Mouse (Mus musculus): ENCODE results near the gene Rnf141.
A peak's percentile ranks its signal among the peaks of the same experiment; 100 is the strongest.

Gene Rnf141

DNA sequence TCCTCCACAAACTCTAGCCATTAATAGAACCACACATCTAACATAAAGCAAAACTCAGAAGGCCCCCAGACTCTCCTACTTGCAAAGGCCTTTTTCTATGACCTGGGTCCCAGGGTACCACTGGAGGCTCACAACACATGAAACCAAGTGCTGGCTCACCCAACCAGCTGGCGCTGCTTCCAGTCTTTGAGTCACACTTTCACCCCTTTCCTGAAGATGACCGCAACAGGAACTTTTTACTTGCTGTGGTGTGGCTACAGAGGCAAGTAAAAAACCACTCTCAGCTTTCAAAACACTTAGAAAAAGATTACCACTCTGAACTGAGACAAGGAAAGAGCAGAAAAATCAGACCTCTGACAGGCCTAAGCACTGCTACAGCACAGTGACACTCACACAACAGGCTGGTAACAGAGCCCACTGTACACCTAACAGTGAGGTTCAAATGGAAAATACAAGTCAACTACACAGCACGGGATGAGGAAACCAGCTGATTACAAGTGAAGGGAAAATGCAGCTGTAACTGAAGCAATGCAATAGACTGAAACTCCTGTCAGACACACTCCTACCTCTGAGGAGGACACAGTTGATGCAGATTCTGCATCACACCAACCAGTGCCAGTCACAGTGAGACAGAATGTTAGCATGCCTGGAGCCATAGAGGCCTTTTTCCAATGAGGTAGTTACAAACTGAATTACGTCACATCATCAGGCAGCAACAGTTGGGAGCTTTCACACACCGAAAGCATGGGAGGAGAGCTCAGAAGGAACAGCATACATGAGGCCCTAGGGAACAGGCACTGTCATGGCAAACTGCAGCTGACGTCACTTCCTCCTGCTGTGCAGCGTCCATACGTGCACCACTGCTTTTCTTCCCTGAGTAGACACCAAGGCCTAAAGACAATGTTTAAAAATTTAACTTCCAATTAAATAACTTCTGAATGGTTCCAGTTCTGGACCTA is 20.0 kb downstream of the Rnf141 start:
- DNase-seq, result no peak

DNA sequence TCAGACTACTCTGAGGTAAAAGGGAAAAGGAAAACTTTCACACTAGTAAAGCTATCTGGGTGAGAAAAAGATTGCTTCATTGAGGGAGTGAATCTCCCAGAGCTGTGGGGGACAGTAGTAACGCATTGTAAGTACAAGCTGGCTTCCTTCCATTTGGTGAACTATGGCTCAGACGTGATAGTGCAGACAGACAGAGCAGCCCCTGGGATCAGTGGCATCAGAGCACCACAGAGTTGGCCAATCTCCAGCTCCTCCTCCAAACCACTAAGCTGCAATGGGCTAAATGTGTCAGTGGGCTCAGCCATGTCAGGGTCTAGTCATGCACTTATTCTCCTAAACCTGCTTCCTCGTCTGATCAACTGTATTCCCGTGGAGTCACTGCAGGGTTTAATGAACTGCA is 20.7 kb downstream of the Rnf141 start:
- DNase-seq, result no peak

DNA sequence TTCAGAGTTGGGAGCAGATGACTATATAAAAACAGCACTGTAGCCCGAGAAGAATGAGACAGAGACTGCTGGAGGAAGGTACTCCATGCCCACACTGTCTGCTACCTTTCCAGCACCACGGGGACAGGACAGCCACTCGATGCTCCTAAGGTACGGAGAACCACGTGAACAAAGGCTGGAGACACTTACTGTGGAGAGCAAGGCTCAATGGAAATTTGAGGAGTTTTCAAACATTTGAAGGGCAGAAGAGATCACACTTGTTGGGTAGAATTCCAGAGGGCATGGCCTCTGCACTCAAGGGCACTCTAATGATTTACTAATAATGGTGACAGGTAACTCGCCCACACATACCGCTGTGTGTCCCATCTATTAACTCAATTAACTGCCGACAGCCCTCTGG is 21.2 kb downstream of the Rnf141 start:
- no peak for DNase-seq

DNA sequence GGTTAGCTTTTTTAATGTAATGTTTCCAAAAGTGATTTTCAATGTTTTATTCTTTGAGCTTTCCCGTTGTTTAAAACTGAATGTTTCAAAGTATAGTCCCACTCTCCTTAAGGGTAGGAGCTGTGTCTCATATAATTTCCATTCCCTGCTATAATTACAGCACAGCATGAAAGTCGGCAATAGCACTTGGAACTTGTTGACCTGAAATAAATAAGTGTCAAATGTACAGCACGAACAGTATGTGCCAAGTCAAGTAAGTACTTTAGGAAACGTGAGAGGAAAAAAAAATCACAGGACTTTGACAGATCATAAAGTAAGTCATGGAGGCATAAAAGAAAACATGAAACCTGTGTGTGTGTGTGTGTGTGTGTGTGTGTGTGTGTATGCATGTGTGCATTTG is 22.2 kb downstream of the Rnf141 start:
- DNase-seq, result no peak

DNA sequence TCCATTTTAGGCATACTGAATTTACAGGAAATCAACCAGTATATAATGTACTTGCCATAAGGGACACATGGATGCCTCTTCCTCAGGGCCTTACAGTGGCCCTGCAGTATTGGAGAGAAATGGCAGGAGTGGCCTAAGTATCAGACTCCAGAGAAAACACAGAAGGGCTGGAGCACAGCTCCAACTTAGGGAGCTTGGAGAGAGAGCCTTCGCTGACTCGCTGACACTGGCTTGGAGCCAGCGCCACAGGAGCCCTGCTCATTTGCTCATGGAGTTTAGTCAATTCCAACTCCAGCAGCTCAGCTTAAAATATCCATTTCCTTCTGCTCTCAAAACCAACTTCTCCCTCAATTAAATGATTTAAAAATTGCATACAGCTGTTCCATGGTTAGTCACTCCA is 22.6 kb downstream of the Rnf141 start:
- DNase-seq, result peak in 1 of 2 experiments; percentile 63

GRCm38 (mm10) chr7:110821068-110821467 is 23.2 kb downstream of the Rnf141 start:
- DNase-seq, result no peak

DNA sequence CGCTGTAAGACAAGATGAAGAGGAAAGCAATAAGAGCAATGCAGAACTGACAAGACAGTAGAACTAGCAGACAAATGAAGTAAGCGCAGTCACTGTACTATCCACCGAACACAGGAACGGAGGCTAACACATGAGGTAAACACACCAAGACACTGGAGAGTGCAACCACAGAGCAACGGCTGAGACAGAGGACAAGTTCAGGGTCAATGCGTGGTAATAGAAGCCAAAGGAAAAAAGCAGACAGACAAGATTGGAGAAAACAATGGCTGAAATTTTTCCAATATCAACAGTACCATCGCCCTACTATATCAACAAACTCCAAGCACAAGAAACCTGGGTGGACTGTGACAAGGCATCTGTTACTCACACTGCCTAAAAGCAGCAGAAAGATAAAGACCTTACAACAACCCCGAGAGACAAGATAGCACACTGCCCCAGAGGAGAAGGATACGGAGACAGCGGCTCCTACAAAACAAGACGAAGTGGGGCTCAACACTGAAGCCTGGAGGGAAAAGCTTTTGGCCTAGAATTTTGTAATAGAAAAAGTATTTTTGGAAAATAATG is 25.4 kb downstream of the Rnf141 start:
- peak in 1 of 2 experiments; percentile 11 for DNase-seq

DNA sequence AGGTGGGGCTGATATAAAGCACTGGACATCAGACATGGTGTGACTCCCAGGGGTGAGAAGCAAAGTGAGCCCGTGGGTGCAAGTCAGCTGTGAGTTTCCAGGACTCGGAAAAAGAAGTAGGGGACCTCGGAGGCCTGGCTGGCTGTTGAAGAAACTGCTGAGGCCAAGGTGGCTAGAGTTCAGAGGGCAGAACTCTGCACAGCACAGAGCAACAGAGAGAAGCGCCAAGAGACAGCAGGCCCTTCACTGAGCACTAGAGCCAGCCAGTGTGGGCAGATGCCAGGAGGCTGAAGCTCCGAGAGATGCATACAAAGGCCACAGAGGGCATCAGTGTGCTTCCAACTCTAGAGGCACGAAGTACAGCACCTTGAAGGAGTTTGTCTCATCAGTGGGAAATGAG is 26.1 kb downstream of the Rnf141 start:
- peak; percentile 12 to 64 for DNase-seq

- peak in 1 of 2 experiments; percentile 66 for DNase-seq
These were observed 28.2 kb downstream of the Rnf141 start for GRCm38 (mm10) chr7:110816037-110816436.

- DNase-seq, result no peak
These were observed 30.3 kb downstream of the Rnf141 start for GRCm38 (mm10) chr7:110813983-110814382.

GRCm38 (mm10) chr7:110811529-110811928 is 32.7 kb downstream of the Rnf141 start:
- no peak for DNase-seq

DNA sequence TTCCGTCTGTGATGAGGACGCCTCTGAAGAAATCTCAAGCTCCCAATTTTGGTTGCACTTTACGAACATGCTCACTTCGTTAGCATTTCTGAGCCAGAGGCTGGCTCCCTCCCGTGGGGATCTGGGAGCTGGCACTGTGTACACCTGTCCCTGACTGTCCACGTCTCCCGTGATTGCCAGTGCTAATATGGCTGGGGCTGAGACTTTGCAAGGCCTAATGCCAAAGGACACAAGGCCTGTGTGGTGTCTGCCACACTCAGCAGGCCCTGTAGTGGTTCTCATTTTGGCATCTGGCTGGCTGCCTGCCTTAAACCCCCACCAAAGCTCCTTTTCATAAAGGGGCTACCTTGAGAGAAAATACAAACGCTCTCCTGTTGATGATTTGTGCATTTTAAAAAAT is 33.3 kb downstream of the Rnf141 start:
- DNase-seq, result peak in 1 of 2 experiments; percentile 3

GRCm38 (mm10) chr7:110809585-110810557 is 34.4 kb downstream of the Rnf141 start:
- peak in 1 of 2 experiments; percentile 3 for DNase-seq

- peak in 1 of 2 experiments; percentile 6 for DNase-seq
These were observed 35.3 kb downstream of the Rnf141 start for GRCm38 (mm10) chr7:110808962-110809361.

DNA sequence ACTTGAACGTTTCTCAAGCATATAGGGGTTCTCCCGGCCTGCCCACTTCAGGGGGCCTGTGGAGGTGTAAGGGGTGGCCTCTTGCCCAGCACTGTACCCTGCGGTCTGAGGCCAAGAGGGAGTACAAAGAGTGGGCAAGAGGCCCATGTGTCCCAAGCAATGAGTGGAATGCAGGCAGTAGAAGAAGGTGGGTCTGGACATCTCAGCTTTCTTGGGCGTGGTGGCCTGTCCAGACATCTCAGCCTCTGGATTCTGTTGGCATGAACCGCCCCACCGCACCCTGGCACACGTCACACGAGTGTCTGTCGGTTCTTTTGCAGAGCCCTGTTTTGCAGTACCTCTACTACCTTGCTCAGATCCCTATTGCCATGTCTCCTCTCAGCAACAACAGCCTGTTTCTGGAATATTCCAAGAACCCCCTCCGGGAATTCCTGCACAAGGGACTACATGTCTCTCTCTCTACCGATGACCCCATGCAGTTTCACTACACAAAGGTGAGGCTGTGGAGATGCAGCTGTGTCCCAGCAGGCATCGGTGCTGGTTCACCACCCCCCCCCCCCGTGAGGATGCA is 36.7 kb downstream of the Rnf141 start:
- DNase-seq, result peak; percentile 36 to 67

DNA sequence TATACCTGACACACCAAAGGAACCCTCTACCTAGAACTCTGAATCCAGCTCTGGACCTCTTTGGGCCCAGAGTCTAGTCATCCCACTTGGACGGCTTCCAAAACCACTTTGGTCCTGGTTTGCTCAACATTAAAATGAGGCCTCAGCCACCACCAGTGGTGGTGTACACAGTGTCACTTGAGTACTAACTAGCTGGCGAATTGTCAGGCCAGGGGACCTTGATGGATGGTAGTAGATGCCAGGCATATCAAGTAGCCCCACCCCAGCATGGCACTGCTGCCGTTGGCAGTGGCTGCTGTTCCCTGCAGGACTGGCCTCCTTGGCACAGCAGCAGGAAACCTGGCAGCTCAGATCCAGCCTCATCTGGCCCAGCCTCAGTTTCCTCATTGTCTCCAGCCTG is 40.0 kb downstream of the Rnf141 start:
- DNase-seq, result peak in 1 of 2 experiments; percentile 46

DNA sequence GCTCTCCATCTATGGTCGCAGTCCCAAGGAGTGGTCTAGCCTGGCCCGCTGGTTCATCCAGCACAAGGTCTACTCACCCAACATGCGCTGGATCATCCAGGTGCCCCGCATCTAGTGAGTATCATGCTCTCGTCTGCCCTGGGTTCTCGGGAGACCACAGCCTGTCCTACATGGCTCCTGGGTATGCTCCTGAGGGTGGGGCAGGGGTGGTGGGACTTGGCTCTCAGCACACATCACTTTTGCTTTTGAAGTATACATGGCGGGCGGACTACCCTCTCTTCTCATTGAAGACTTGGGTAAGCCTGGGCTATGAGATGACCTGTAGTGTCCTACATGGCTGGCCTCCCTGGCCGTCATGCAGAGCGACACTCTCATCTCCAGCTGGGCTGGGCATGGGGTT is 41.1 kb downstream of the Rnf141 start:
- no peak for DNase-seq

GRCm38 (mm10) chr7:110801028-110801427 is 43.2 kb downstream of the Rnf141 start:
- peak; percentile 73 to 86 for DNase-seq

DNA sequence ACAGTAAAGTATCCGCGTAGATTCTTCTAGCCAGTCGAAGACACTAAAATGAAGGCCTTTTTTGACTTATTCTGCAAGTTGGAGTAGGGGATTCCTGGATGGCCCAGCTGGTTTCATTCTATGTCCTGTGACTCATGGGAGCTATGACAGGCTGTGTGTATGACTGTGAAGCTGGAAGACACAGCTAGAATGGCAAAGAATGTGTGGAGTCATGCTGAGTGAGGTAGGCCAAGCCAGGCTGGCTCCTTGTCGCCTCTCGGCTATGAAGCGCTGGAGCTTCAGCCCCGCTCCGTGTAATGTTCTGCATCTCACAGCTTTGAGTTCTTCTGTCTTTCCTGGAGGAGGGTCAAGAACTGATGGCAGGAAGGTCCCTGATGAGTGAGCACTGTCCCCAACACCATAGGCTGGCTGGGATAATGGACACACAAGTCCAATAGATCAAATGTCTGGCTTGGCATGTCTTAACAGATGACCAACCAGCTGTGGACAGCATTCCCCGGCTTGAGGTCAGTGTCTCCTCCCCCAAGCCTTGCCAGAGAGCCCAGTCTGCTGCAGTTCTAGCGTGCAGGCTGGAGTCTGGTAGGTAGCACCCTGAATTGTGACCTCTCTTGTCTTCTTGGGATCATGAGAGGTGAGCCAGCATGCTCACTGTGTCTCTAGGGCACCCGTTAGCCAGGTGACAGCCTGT is 46.4 kb downstream of the Rnf141 start:
- DNase-seq, result no peak

- peak; percentile 69 to 72 for DNase-seq
These were observed 47.7 kb downstream of the Rnf141 start for GRCm38 (mm10) chr7:110796367-110797051.

- DNase-seq, result no peak
These were observed 49.5 kb downstream of the Rnf141 start for GRCm38 (mm10) chr7:110794722-110795121.

All from lung, postnatal 4 days (tissue).